Mouse (Mus musculus) heart, postnatal 36 days (tissue): ENCODE data around the gene Gm8212. TPM values are rescaled to one million over a fixed set of nuclear protein-coding genes. Genes with fewer than 3 reads are reported as not detected.
"Not testable (repeated sequence)": the region's sequence is repeated elsewhere in the genome, so short reads cannot be mapped to it uniquely, and the experiment has no call there.

Experiments used
- DNase-seq, 2 experiments: peaks; one replicate each; pipeline ENCODE4 v3.0.0; 2021 to 2022
- intact Hi-C: fragments of 180-260 bp; cut with DNase I; formaldehyde crosslinking; loops from one replicate; pipeline ENCODE4 v1.15.1; 2025
- total RNA-seq, 2 experiments: library from RNA; stranded (reverse); gene quantifications; 2 replicates each; pipeline ENCODE4 v1.2.3; 2021

Gm8212 gene
- total RNA-seq, result not detected

GRCm38 (mm10) chr14:44197361-44197760 is at the start of gene Gm8212:
TSS of gene Gm8212 (plus strand) at chr14:44197661.
- DNase-seq, intact Hi-C loops: not testable (repeated sequence)

GRCm38 (mm10) chr14:44213154-44213553 is 15.7 kb downstream of the Gm8212 start, which contains the start of gene 4930503E14Rik:
TSS of gene 4930503E14Rik (minus strand) at chr14:44213254.
- DNase-seq, intact Hi-C loops: not testable (repeated sequence)

- DNase-seq, result no peak
- intact Hi-C loops, result no loop called here
Observed at GRCm38 (mm10) chr14:44248039-44248438, 50.6 kb downstream of the Gm8212 start.

Other genes starting within 250 kb of the Gm8212 start
- not detected for gene Ang5, start 240.6 kb upstream of the Gm8212 start, total RNA-seq
- not detected for gene Ang6, start 195.4 kb upstream of the Gm8212 start, total RNA-seq
- gene Ear2, start 95.0 kb upstream of the Gm8212 start, total RNA-seq, result under 1 TPM in 1 of 2 experiments, not detected in 1; 0.89 TPM
- gene Gm3327, start 73.8 kb upstream of the Gm8212 start, total RNA-seq, result not detected
- gene 4930503E14Rik, start 15.6 kb downstream of the Gm8212 start, total RNA-seq, result not detected
- not detected for gene Gm8220, start 87.9 kb downstream of the Gm8212 start, total RNA-seq
- not detected for gene Gm5930, start 140.9 kb downstream of the Gm8212 start, total RNA-seq
- not detected for gene Gm8229, start 167.7 kb downstream of the Gm8212 start, total RNA-seq
- gene Gm3371, start 213.0 kb downstream of the Gm8212 start, total RNA-seq, result not detected
- not detected for gene Gm8232, start 236.0 kb downstream of the Gm8212 start, total RNA-seq